Mouse (Mus musculus) heart, embryonic 16.5 days (tissue): ENCODE measurements around the gene Syt13. TPM values are rescaled to one million over a fixed set of nuclear protein-coding genes. Genes with fewer than 3 reads are reported as not detected.

ENCODE experiments used
- ATAC-seq: fragments of 200-750 bp; cut with Nextera tagmentation; replicated peaks from 2 replicates; pipeline ENCODE4 v1.8.0; 2017; ENCODE audit warnings: moderate number of reproducible peaks; ENCODE audit not compliant: insufficient read depth, low FRiP score; ENCODE audit errors: extremely low read depth
- H3K27ac ChIP-seq: fragments of 300-500 bp; sonication (generic); 2 replicates; pipeline ENCODE4 v1.5.1; 2014; ENCODE audit warnings: mild to moderate bottlenecking, low read length, control low read depth, moderate library complexity
- H3K27me3 ChIP-seq: fragments of 300-500 bp; sonication (generic); 2 replicates; pipeline ENCODE4 v1.6.1; 2014; ENCODE audit warnings: low read length, mixed read lengths; ENCODE audit not compliant: control insufficient read depth, insufficient read depth
- H3K36me3 ChIP-seq: fragments of 300-500 bp; sonication (generic); 2 replicates; pipeline ENCODE4 v1.6.1; 2014; ENCODE audit not compliant: control insufficient read depth, insufficient read depth
- H3K4me1 ChIP-seq: fragments of 300-500 bp; sonication (generic); 2 replicates; pipeline ENCODE4 v1.6.1; 2014; ENCODE audit warnings: low read length, mixed read lengths; ENCODE audit not compliant: control insufficient read depth, insufficient read depth
- H3K4me2 ChIP-seq: fragments of 300-500 bp; sonication (generic); 2 replicates; pipeline ENCODE4 v1.6.1; 2014; ENCODE audit warnings: low read depth, mild to moderate bottlenecking, control low read depth, low read length
- H3K4me3 ChIP-seq: fragments of 300-500 bp; sonication (generic); 2 replicates; pipeline ENCODE4 v1.5.1; 2014; ENCODE audit warnings: mild to moderate bottlenecking, control low read depth, low read length
- H3K9ac ChIP-seq: fragments of 300-500 bp; sonication (generic); 2 replicates; pipeline ENCODE4 v1.6.1; 2014; ENCODE audit warnings: low read length, control low read depth
- H3K9me3 ChIP-seq: fragments of 300-500 bp; sonication (generic); replicated peaks from 2 replicates; pipeline ENCODE4 v1.6.1; 2016; ENCODE audit warnings: low read length; ENCODE audit not compliant: control insufficient read depth
- WGBS: fragments of 180-500 bp; shearing (Covaris S2); extraction: QIAGEN DNeasy Blood & Tissue Kit; methylation state at CpG from one replicate; pipeline ENCODE4 v1.1.7; 2014; 5-methylcytosine and 5-hydroxymethylcytosine counted together
- polyA plus RNA-seq: library from polyadenylated mRNA; unstranded; fragments of >200 nt; fragmentation: Nextera tagmentation; extraction: Ambion mirVana; gene quantifications from 2 replicates; pipeline ENCODE4 v1.2.1, GENCODE M21; 2015

Syt13 gene
- polyA plus RNA-seq, 1 experiment from 2014 or later: 2.7 TPM

DNA sequence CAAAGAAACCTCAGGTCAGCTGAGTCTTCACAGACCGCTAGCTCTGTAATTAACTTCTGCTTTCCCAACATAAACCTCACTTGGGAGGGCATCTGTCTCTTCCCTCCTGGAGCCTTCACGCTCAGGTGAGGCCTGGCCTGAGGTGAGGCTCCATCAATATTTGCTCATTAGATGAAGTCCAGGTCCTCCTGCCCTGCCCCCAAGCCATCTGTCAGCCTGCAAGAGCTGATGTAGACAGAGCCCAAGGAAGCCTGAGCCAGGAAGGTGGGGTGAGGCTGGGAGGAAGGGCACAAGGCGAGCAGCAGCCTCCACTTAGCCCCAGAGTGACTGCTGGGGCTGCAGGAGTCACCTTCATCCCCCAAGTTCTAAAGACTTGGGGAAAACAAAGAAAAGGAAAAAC is 20.6 kb downstream of the Syt13 start:
- Histone ChIP-seq H3K27me3 (no peaks in the 10 kb centered on the region), H3K4me3 (no peak overlapping the region), H3K9ac (no peak overlapping the region), H3K4me1 (no peaks in the 10 kb centered on the region), H3K9me3 (no peaks in the 10 kb centered on the region), H3K36me3 (no peaks in the 10 kb centered on the region), H3K4me2 (no peak overlapping the region), H3K27ac (no peak overlapping the region)
- WGBS: 61% methylated on average over 3 of the region's 3 CpGs
- no peak for ATAC-seq

GRCm38 (mm10) chr2:92938063-92938462 is 23.2 kb downstream of the Syt13 start:
- 83% methylated on average over 5 of the region's 5 CpGs for WGBS
- no peak for ATAC-seq
- H3K27ac ChIP-seq: no peak overlapping the region

DNA sequence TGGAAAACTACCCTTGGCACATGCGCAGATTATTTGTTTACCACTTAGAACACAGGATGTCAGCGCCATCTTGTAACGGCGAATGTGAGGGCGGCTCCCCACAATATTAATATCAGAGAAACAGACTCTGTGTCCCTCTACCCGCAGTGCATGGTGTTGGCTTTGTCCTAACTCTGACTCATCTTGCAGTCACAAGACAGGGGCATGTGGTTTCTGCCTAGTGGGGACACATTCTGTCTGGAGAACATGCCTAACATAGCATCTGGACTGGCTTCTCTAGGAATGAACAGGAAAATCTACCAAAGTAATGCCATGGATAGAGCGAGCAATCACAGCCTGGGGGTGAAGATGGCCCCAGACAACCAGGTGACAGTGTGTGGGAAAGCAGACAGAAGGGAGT is 23.9 kb downstream of the Syt13 start:
- H3K9ac ChIP-seq: no peak overlapping the region
- no peaks in the 10 kb centered on the region for H3K27me3 ChIP-seq
- no peak overlapping the region for H3K27ac ChIP-seq
- H3K9me3 ChIP-seq: no peaks in the 10 kb centered on the region
- H3K4me3 ChIP-seq: no peak overlapping the region
- no peak overlapping the region for H3K4me2 ChIP-seq
- H3K36me3 ChIP-seq: no peaks in the 10 kb centered on the region
- H3K4me1 ChIP-seq: 0 out of 2 replicates have a peak, but pooled peaks cover 3% of the 10 kb centered on the region
- WGBS: 93% methylated on average over 6 of the region's 7 CpGs
- ATAC-seq: no peak

More at GRCm38 (mm10) chr2:92938063-92938462, 23.2 kb downstream of the Syt13 start:
- Histone ChIP-seq H3K27me3 (no peaks in the 10 kb centered on the region), H3K36me3 (no peaks in the 10 kb centered on the region), H3K9me3 (no peaks in the 10 kb centered on the region), H3K4me1 (no peaks in the 10 kb centered on the region), H3K9ac (no peak overlapping the region), H3K4me2 (no peak overlapping the region), H3K4me3 (no peak overlapping the region)

DNA sequence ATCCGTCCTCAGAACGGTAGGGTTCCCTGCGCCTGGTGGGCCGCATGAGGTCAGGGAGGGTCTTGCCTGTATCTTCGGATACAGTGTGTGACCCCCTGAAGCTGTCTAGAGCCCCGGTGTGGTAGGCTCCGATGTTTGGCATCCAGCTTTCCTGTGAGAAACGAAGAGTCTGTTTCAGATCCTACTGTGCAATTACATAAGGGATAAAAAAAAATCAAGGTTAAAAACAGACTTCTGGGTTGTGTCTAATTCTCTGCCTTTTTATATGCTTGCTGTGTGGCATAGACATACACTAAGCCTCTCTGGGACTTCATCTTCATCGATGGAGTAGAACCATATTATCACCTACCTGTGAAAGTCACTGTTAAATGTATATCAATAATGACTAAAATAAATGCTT is 26.1 kb downstream of the Syt13 start:
- Histone ChIP-seq H3K36me3 (no peaks in the 10 kb centered on the region), H3K27ac (no peak overlapping the region), H3K9me3 (no peaks in the 10 kb centered on the region), H3K4me2 (no peak overlapping the region), H3K4me1 (0 out of 2 replicates have a peak, but pooled peaks cover 3% of the 10 kb centered on the region), H3K4me3 (no peak overlapping the region), H3K9ac (no peak overlapping the region), H3K27me3 (no peaks in the 10 kb centered on the region)
- WGBS: 79% methylated on average over 9 of the region's 9 CpGs
- no peak for ATAC-seq

DNA sequence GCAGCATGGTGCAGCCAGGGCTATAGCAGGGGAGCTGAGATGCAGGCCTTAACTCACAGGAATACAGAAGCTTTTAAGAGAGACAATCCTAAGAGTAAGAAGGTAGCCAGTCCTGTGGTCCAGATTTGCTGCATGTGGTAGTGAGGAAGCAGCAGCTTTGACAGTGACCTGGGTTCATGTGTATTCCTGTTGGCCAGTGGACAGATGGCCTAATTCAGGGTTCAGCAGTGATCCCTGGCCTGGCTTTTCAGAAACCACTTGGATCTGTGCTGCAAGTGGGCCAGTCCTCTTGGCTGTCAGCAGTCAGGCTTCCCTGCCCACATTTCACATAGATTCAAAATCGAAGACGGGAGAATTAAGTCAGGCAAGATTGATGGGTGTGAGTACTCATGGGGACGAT is 26.6 kb downstream of the Syt13 start:
- Histone ChIP-seq H3K27me3 (no peaks in the 10 kb centered on the region), H3K4me1 (0 out of 2 replicates have a peak, but pooled peaks cover 3% of the 10 kb centered on the region), H3K4me3 (no peak overlapping the region), H3K9me3 (no peaks in the 10 kb centered on the region), H3K36me3 (no peaks in the 10 kb centered on the region), H3K27ac (no peak overlapping the region), H3K4me2 (no peak overlapping the region), H3K9ac (no peak overlapping the region)
- ATAC-seq: no peak
- 61% methylated on average over 3 of the region's 3 CpGs for WGBS

GRCm38 (mm10) chr2:92943406-92943805 is 28.5 kb downstream of the Syt13 start:
- WGBS: 42% methylated on average over 3 of the region's 3 CpGs
- peaks cover 8% of the 10 kb centered on the region for H3K4me1 ChIP-seq
- H3K9ac ChIP-seq: no peak overlapping the region
- H3K9me3 ChIP-seq: no peaks in the 10 kb centered on the region
- no peak overlapping the region for H3K4me2 ChIP-seq
- no peak for ATAC-seq
- no peaks in the 10 kb centered on the region for H3K36me3 ChIP-seq
- H3K27ac ChIP-seq: peak overlapping the region; percentile 49; the same call in 1 of the 2 replicates
- H3K27me3 ChIP-seq: no peaks in the 10 kb centered on the region
- no peak overlapping the region for H3K4me3 ChIP-seq

GRCm38 (mm10) chr2:92944356-92944755 is 29.5 kb downstream of the Syt13 start:
- no peak for ATAC-seq
- H3K9me3 ChIP-seq: no peaks in the 10 kb centered on the region
- H3K36me3 ChIP-seq: no peaks in the 10 kb centered on the region
- WGBS: 78% methylated on average over 3 of the region's 3 CpGs
- H3K4me3 ChIP-seq: no peak overlapping the region
- H3K9ac ChIP-seq: no peak overlapping the region
- H3K4me2 ChIP-seq: no peak overlapping the region
- H3K4me1 ChIP-seq: peaks cover 8% of the 10 kb centered on the region
- H3K27me3 ChIP-seq: no peaks in the 10 kb centered on the region
- no peak overlapping the region; the same call in 1 of the 2 replicates for H3K27ac ChIP-seq

DNA sequence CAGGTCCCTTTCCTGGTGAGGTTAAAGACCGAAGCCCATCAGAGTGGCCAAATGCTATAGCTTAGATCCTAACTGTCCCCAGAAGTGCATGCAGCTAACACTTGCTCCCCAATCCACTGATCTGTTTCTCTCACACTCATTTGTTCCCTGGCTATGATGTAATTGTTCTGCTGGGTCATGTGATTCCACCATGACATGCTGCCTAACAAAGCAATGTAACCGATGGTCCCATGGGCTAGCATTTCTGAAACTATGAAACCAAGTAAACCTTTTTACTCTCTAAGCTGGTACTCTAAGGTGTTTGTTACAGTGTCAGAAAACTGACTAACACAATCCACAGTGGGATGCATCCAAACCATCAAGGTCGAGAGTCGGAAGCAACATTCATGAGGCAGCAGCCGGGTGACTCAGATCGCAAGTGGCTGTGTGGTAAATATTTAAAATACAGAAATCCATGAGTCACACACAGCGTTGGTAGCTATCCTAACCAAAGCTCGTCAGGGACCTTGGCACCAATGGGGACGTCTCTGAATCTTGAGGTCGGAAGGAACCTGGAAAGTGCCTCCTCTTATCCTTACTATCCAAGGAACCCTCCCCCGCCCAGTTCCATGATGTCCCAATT is 30.3 kb downstream of the Syt13 start:
- Histone ChIP-seq H3K36me3 (no peaks in the 10 kb centered on the region), H3K27me3 (no peaks in the 10 kb centered on the region), H3K4me2 (no peak overlapping the region), H3K27ac (no peak overlapping the region), H3K9ac (no peak overlapping the region), H3K9me3 (no peaks in the 10 kb centered on the region), H3K4me3 (no peak overlapping the region), H3K4me1 (peaks cover 8% of the 10 kb centered on the region)
- WGBS: 91% methylated on average over 11 of the region's 11 CpGs
- ATAC-seq: no peak

DNA sequence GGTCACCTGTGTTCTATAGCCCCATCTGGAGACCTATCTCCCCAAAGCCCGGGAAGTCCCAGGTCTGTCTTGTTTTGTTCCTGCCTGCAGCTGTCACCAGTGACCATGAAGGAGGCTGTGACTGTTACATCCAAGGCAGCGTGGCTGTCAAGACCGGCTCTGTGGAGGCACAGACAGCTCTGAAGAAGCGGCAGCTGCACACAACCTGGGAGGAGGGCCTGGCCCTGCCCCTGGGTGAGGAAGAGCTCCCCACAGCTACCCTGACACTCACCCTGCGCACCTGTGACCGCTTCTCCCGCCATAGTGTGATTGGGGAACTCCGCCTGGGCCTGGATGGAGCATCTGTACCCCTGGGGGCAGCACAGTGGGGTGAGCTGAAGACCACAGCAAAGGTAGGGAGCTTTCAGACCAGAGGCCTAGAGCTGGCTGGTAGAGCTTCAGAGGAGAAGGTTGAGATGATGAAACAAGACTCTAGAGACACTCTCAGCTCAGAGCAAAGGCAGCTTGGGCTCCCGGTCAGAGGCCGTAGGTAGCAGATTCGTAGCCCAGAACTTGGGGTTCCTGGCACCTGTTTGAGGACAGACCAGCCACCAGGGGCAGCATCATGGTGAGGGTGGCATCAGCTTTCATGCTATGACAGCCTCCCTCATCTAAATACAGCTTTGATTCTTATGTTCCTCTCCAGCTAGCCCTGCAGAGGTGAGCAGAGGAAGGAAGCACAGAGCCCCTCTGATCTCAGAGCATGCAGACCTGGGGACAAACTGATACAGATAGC is 31.1 kb downstream of the Syt13 start:
- peaks cover 8% of the 10 kb centered on the region for H3K4me1 ChIP-seq
- no peak overlapping the region for H3K4me2 ChIP-seq
- H3K9ac ChIP-seq: no peak overlapping the region
- ATAC-seq: peak; percentile 35
- no peaks in the 10 kb centered on the region for H3K9me3 ChIP-seq
- no peaks in the 10 kb centered on the region for H3K27me3 ChIP-seq
- H3K36me3 ChIP-seq: no peaks in the 10 kb centered on the region
- 82% methylated on average over 11 of the region's 11 CpGs for WGBS
- H3K4me3 ChIP-seq: no peak overlapping the region
- H3K27ac ChIP-seq: peak overlapping the region; percentile 26; the same call in 1 of the 2 replicates
